Mouse (Mus musculus) liver, embryonic 11.5 days (tissue): Measurements from ENCODE around the gene Klhl36. TPM values are rescaled to one million over a fixed set of nuclear protein-coding genes. Genes with fewer than 3 reads are reported as not detected.

Experiments used
- ATAC-seq: fragments of 200-750 bp; cut with Nextera tagmentation; replicated peaks from 2 replicates; pipeline ENCODE4 v1.8.0; 2017; ENCODE audit warnings: moderate number of reproducible peaks, mild to moderate bottlenecking, moderate TSS enrichment, moderate library complexity; ENCODE audit not compliant: low FRiP score
- DNase-seq: peaks from one replicate; pipeline ENCODE4 v3.0.0-alpha.2; 2017; ENCODE audit warnings: low spot score
- H3K27ac ChIP-seq: fragments of 300-500 bp; sonication (generic); 2 replicates; pipeline ENCODE4 v1.5.1; 2014; ENCODE audit warnings: mild to moderate bottlenecking, low read depth, low read length, control low read depth
- H3K27me3 ChIP-seq: fragments of 300-500 bp; sonication (generic); replicated peaks from 2 replicates; pipeline ENCODE4 v1.6.1; 2014; ENCODE audit warnings: low read length, mixed read lengths; ENCODE audit not compliant: control insufficient read depth, insufficient read depth
- H3K36me3 ChIP-seq: fragments of 300-500 bp; sonication (generic); 2 replicates; pipeline ENCODE4 v1.6.1; 2014; ENCODE audit warnings: mild to moderate bottlenecking, low read length, moderate library complexity, mixed read lengths; ENCODE audit not compliant: control insufficient read depth, insufficient read depth
- H3K4me1 ChIP-seq: fragments of 300-500 bp; sonication (generic); replicated peaks from 2 replicates; pipeline ENCODE4 v1.6.1; 2014; ENCODE audit warnings: low read length, mixed read lengths; ENCODE audit not compliant: control insufficient read depth, insufficient read depth
- H3K4me2 ChIP-seq: fragments of 300-500 bp; sonication (generic); 2 replicates; pipeline ENCODE4 v1.6.1; 2014; ENCODE audit warnings: mild to moderate bottlenecking, control low read depth, moderate library complexity
- H3K4me3 ChIP-seq: fragments of 300-500 bp; sonication (generic); 2 replicates; pipeline ENCODE4 v1.5.1; 2014; ENCODE audit warnings: low read depth, low read length, control low read depth
- H3K9ac ChIP-seq: fragments of 300-500 bp; sonication (generic); 2 replicates; pipeline ENCODE4 v1.6.1; 2014; ENCODE audit warnings: low read depth, low read length, control low read depth
- H3K9me3 ChIP-seq: fragments of 300-500 bp; sonication (generic); 2 replicates; pipeline ENCODE4 v1.6.1; 2016; ENCODE audit warnings: low read length, inconsistent platforms, mixed read lengths; ENCODE audit not compliant: control insufficient read depth
- WGBS: fragments of 180-500 bp; shearing (Covaris S2); extraction: QIAGEN DNeasy Blood & Tissue Kit; methylation state at CpG from one replicate; pipeline ENCODE4 v1.1.7; 2014; 5-methylcytosine and 5-hydroxymethylcytosine counted together
- polyA plus RNA-seq: library from polyadenylated mRNA; unstranded; fragments of >200 nt; fragmentation: Nextera tagmentation; extraction: Ambion mirVana; gene quantifications from 2 replicates; pipeline ENCODE4 v1.2.1, GENCODE M21; 2014

Klhl36 gene
- polyA plus RNA-seq, 1 experiment from 2014 or later = 9.1 TPM

- ATAC-seq (no peak), DNase-seq (no peak)
- WGBS = 74% methylated on average over 16 of the region's 16 CpGs
- no peaks in the 10 kb centered on the region for H3K4me1 ChIP-seq
- H3K9me3 ChIP-seq = no peaks in the 10 kb centered on the region; the same call in 1 of the 2 replicates
- no peak overlapping the region for H3K4me3 ChIP-seq
- H3K27me3 ChIP-seq = no peaks in the 10 kb centered on the region; the same call in 1 of the 2 replicates
- H3K36me3 ChIP-seq = no peaks in the 10 kb centered on the region
- no peak overlapping the region for H3K27ac ChIP-seq
- H3K4me2 ChIP-seq = no peak overlapping the region
- H3K9ac ChIP-seq = no peak overlapping the region
Observed at GRCm38 (mm10) chr8:119847232-119847922, 14.7 kb upstream of the Klhl36 start.

- Histone ChIP-seq H3K36me3 (no peaks in the 10 kb centered on the region), H3K27ac (no peak overlapping the region), H3K27me3 (no peaks in the 10 kb centered on the region), H3K4me2 (no peak overlapping the region), H3K4me1 (peaks cover 9% of the 10 kb centered on the region; the same call in 1 of the 2 replicates), H3K9ac (no peak overlapping the region), H3K4me3 (no peak overlapping the region), H3K9me3 (no peaks in the 10 kb centered on the region; the same call in 1 of the 2 replicates)
- ATAC-seq (no peak), DNase-seq (no peak)
- 59% methylated on average over 8 of the region's 8 CpGs for WGBS
Observed at GRCm38 (mm10) chr8:119853521-119853920, 8.5 kb upstream of the Klhl36 start.

- H3K9ac ChIP-seq = no peak overlapping the region
- no peak overlapping the region for H3K4me2 ChIP-seq
- 63% methylated on average over 5 of the region's 5 CpGs for WGBS
- ATAC-seq = no peak
- DNase-seq = no peak
- H3K9me3 ChIP-seq = no peaks in the 10 kb centered on the region; the same call in 1 of the 2 replicates
- no peak overlapping the region for H3K4me3 ChIP-seq
- H3K27me3 ChIP-seq = no peaks in the 10 kb centered on the region
- no peaks in the 10 kb centered on the region for H3K36me3 ChIP-seq
- no peak overlapping the region for H3K27ac ChIP-seq
- peaks cover 12% of the 10 kb centered on the region; the same call in 1 of the 2 replicates for H3K4me1 ChIP-seq
Observed at GRCm38 (mm10) chr8:119854035-119854434, 8.0 kb upstream of the Klhl36 start.

- peaks cover 15% of the 10 kb centered on the region for H3K4me1 ChIP-seq
- no peak for ATAC-seq
- DNase-seq = no peak
- no peaks in the 10 kb centered on the region for H3K9me3 ChIP-seq
- H3K27me3 ChIP-seq = no peaks in the 10 kb centered on the region
- no peak overlapping the region for H3K4me2 ChIP-seq
- WGBS = 66% methylated on average over 5 of the region's 5 CpGs
- H3K4me3 ChIP-seq = no peak overlapping the region
- H3K9ac ChIP-seq = no peak overlapping the region
- no peaks in the 10 kb centered on the region for H3K36me3 ChIP-seq
- H3K27ac ChIP-seq = no peak overlapping the region
Observed at GRCm38 (mm10) chr8:119855656-119856055, 6.4 kb upstream of the Klhl36 start.

- 53% methylated on average over 6 of the region's 6 CpGs for WGBS
- no peak overlapping the region for H3K4me2 ChIP-seq
- H3K9ac ChIP-seq = no peak overlapping the region
- DNase-seq = no peak
- H3K4me3 ChIP-seq = no peak overlapping the region
- peaks cover 27% of the 10 kb centered on the region for H3K4me1 ChIP-seq
- no peaks in the 10 kb centered on the region for H3K36me3 ChIP-seq
- H3K27me3 ChIP-seq = no peaks in the 10 kb centered on the region
- H3K27ac ChIP-seq = no peak overlapping the region
- ATAC-seq = no peak
- H3K9me3 ChIP-seq = no peaks in the 10 kb centered on the region
Observed at GRCm38 (mm10) chr8:119857767-119858166, 4.3 kb upstream of the Klhl36 start.

GRCm38 (mm10) chr8:119862390-119862734 is 296 bp downstream of the Klhl36 start:
- Histone ChIP-seq H3K4me3 (peak overlapping the region; percentile 85), H3K27ac (peak overlapping the region; percentile 48; the same call in 1 of the 2 replicates), H3K9me3 (no peaks in the 10 kb centered on the region), H3K36me3 (no peaks in the 10 kb centered on the region), H3K9ac (peak overlapping the region; percentile 82), H3K4me2 (peak overlapping the region; percentile 97), H3K27me3 (no peaks in the 10 kb centered on the region; the same call in 1 of the 2 replicates), H3K4me1 (peaks cover 34% of the 10 kb centered on the region)
- DNase-seq (no peak), ATAC-seq (no peak)
- WGBS = 1% methylated on average over 19 of the region's 19 CpGs

- peak overlapping the region; percentile 85 for H3K4me3 ChIP-seq
- ATAC-seq (no peak), DNase-seq (no peak)
- H3K27ac ChIP-seq = no peak overlapping the region
- H3K27me3 ChIP-seq = no peaks in the 10 kb centered on the region; the same call in 1 of the 2 replicates
- peaks cover 33% of the 10 kb centered on the region for H3K4me1 ChIP-seq
- no peaks in the 10 kb centered on the region for H3K9me3 ChIP-seq
- no peaks in the 10 kb centered on the region for H3K36me3 ChIP-seq
- H3K9ac ChIP-seq = peak overlapping the region; percentile 82
- H3K4me2 ChIP-seq = peak overlapping the region; percentile 97
- WGBS = 13% methylated on average over 6 of the region's 6 CpGs
Observed at GRCm38 (mm10) chr8:119862749-119863148, 683 bp downstream of the Klhl36 start.

GRCm38 (mm10) chr8:119869616-119870015 is 7.5 kb downstream of the Klhl36 start:
- H3K36me3 ChIP-seq = peaks cover 24% of the 10 kb centered on the region
- H3K4me1 ChIP-seq = peaks cover 5% of the 10 kb centered on the region; the same call in 1 of the 2 replicates
- H3K9ac ChIP-seq = no peak overlapping the region
- WGBS = 71% methylated on average over 20 of the region's 20 CpGs
- 0 out of 2 replicates have a peak, but pooled peaks cover 3% of the 10 kb centered on the region for H3K9me3 ChIP-seq
- ATAC-seq (no peak), DNase-seq (no peak)
- no peaks in the 10 kb centered on the region; the same call in 1 of the 2 replicates for H3K27me3 ChIP-seq
- H3K4me2 ChIP-seq = no peak overlapping the region
- no peak overlapping the region for H3K4me3 ChIP-seq
- no peak overlapping the region for H3K27ac ChIP-seq

- DNase-seq = no peak
- peak; percentile 83 for ATAC-seq
Observed at GRCm38 (mm10) chr8:119873181-119873580, 11.1 kb downstream of the Klhl36 start.

More at GRCm38 (mm10) chr8:119873181-119873580, 11.1 kb downstream of the Klhl36 start:
- Histone ChIP-seq H3K36me3 (peaks cover 24% of the 10 kb centered on the region), H3K4me3 (no peak overlapping the region), H3K4me1 (no peaks in the 10 kb centered on the region), H3K9ac (no peak overlapping the region), H3K9me3 (0 out of 2 replicates have a peak, but pooled peaks cover 3% of the 10 kb centered on the region), H3K4me2 (no peak overlapping the region), H3K27me3 (no peaks in the 10 kb centered on the region), H3K27ac (no peak overlapping the region)
- 96% methylated on average over 1 of the region's 1 CpGs for WGBS
